Mouse (Mus musculus): ENCODE data around the gene Myo1e. TPM values are rescaled to one million over a fixed set of nuclear protein-coding genes. Genes with fewer than 3 reads are reported as not detected.
"Not testable (repeated sequence)": the region's sequence is repeated elsewhere in the genome, so short reads cannot be mapped to it uniquely, and the experiment has no call there.

Myo1e gene
- polyA plus RNA-seq, 1 experiment from 2014 or later: 5.3 TPM

DNA sequence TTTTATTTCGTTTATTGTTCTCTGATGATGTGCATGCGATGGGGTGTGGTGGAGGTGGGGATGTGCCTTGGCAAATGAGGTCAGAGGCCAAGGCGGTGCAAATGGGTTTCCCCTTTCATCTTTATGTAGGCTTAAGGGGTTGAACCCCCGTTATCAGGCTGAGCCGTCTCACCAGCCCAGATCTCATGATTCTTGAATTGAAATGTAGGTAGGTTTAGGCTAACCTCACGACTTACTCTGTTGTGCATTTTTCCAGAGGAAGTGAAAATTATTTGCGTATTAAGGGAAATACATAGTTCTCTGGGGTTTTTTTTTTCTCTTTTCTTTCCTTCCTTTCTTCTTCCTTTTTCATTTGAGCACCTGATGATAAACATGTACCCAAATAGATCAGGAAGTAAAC is 37.0 kb downstream of the Myo1e start:
- Histone ChIP-seq H3K36me3 (replicated peaks) (no peaks in the 10 kb centered on the region), H3K4me1 (no peaks in the 10 kb centered on the region), H3K27me3 (replicated peaks) (no peaks in the 10 kb centered on the region), H3K4me3 (no peak overlapping the region), H3K4me2 (no peak overlapping the region), H3K9ac (no peak overlapping the region), H3K27ac (no peak overlapping the region), H3K9me3 (no peaks in the 10 kb centered on the region)
- 70% methylated on average over 7 of the region's 7 CpGs for WGBS
- ATAC-seq (replicated peaks): no peak

GRCm38 (mm10) chr9:70245040-70245439 is 37.9 kb downstream of the Myo1e start:
- H3K9ac ChIP-seq: no peak overlapping the region
- H3K27ac ChIP-seq: no peak overlapping the region
- WGBS: 92% methylated on average over 9 of the region's 9 CpGs
- no peaks in the 10 kb centered on the region for H3K27me3 ChIP-seq (replicated peaks)
- no peaks in the 10 kb centered on the region for H3K36me3 ChIP-seq (replicated peaks)
- no peaks in the 10 kb centered on the region for H3K4me1 ChIP-seq
- ATAC-seq (replicated peaks): no peak
- no peak overlapping the region for H3K4me3 ChIP-seq
- no peaks in the 10 kb centered on the region for H3K9me3 ChIP-seq
- no peak overlapping the region for H3K4me2 ChIP-seq

GRCm38 (mm10) chr9:70246427-70246826 is 39.3 kb downstream of the Myo1e start:
- Histone ChIP-seq H3K4me3 (no peak overlapping the region), H3K27me3 (replicated peaks) (no peaks in the 10 kb centered on the region), H3K4me2 (no peak overlapping the region), H3K27ac (no peak overlapping the region), H3K9ac (no peak overlapping the region), H3K9me3 (no peaks in the 10 kb centered on the region), H3K4me1 (no peaks in the 10 kb centered on the region), H3K36me3 (replicated peaks) (no peaks in the 10 kb centered on the region)
- WGBS: 63% methylated on average over 10 of the region's 10 CpGs
- no peak for ATAC-seq (replicated peaks)

- no peak for ATAC-seq (replicated peaks)
- H3K9me3 ChIP-seq: no peaks in the 10 kb centered on the region
- WGBS: 90% methylated on average over 6 of the region's 6 CpGs
- H3K4me2 ChIP-seq: no peak overlapping the region
- H3K4me3 ChIP-seq: no peak overlapping the region
- H3K27me3 ChIP-seq (replicated peaks): no peaks in the 10 kb centered on the region
- H3K4me1 ChIP-seq: no peaks in the 10 kb centered on the region
- no peak overlapping the region for H3K27ac ChIP-seq
- H3K36me3 ChIP-seq (replicated peaks): no peaks in the 10 kb centered on the region
- H3K9ac ChIP-seq: no peak overlapping the region
Observed at GRCm38 (mm10) chr9:70248046-70248445, 40.9 kb downstream of the Myo1e start.

- Histone ChIP-seq H3K4me1 (no peaks in the 10 kb centered on the region), H3K27me3 (replicated peaks) (no peaks in the 10 kb centered on the region), H3K9ac (no peak overlapping the region), H3K9me3 (no peaks in the 10 kb centered on the region), H3K4me2 (no peak overlapping the region), H3K4me3 (no peak overlapping the region), H3K36me3 (replicated peaks) (no peaks in the 10 kb centered on the region), H3K27ac (no peak overlapping the region)
- no peak for ATAC-seq (replicated peaks)
- WGBS: 92% methylated on average over 4 of the region's 4 CpGs
Observed at GRCm38 (mm10) chr9:70248826-70249225, 41.7 kb downstream of the Myo1e start.

DNA sequence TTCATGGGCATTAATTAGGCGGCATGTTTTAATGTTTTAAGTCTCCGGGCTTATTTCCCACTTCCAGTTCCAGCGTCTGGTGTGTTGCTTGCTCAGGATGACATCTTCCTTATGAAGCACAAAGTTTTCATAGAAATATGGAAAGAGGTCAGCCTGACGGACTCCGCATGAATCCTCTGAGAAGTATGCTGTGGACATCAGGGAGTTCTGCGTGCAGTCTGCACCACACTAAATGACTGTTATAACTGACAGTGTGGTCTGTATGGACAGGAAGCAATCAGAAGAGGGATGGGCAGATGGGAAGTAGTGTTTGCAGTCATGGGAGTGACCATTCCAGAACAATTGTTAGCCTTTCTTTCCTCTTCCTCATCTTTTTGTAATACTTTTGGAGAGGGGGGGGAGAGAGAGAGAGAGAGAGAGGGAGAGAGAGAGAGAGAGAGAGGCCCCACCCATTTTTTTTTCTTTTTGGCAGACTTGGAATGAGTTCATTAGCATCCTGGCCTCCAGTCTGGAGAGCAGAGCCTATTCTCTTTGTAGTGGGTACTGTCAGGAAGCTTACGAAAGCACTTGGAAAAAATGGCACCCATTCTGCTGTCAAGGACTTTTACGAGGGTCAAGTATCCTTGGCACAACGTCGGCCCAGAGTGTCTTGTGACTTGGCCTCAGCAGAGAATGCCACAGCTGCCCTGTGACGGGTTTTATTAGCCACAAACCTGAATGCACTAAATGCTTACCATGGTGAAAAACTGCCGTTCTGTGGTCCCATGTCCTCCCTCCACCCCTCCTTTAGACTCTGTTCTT is 42.9 kb downstream of the Myo1e start:
- no peak for ATAC-seq (replicated peaks)
- 64% methylated on average over 12 of the region's 12 CpGs for WGBS

DNA sequence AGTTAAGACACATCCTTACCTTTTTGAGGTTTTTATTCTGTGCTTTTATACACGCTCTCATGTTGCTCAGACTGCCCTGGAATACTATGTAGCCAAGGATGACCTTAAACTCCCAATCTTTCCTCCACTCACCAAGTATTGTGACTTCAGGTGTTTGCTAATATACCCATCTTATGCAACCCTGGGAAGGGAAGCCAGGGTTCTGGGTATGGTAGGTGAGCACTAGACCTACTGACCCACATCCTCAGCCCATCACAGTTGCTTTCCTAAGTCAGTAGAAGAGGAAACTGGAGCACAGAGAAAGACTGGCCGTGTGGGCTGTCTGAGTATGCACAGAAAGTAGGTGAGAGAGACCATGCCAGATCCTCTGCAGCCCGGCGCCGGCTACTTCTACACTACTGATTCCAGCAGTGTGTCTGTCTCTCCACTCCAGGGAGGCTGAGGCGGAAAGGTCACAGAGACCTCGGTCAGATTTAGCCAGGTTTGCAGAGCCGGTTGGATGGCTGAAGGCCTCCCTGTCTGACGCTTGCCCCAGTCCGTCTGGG is 44.4 kb downstream of the Myo1e start:
- no peak for ATAC-seq (replicated peaks)

More for the DNA sequence above, 42.9 kb downstream of the Myo1e start:
- no peaks in the 10 kb centered on the region for H3K9me3 ChIP-seq
- no peak overlapping the region for H3K9ac ChIP-seq
- H3K4me3 ChIP-seq: no peak overlapping the region
- H3K4me1 ChIP-seq: no peaks in the 10 kb centered on the region
- H3K27ac ChIP-seq: no peak overlapping the region
- no peaks in the 10 kb centered on the region for H3K27me3 ChIP-seq (replicated peaks)
- no peak overlapping the region for H3K4me2 ChIP-seq
- no peaks in the 10 kb centered on the region for H3K36me3 ChIP-seq (replicated peaks)

GRCm38 (mm10) chr9:70253016-70253415 is 45.9 kb downstream of the Myo1e start:
- no peak overlapping the region for H3K4me3 ChIP-seq
- no peak overlapping the region for H3K4me2 ChIP-seq
- ATAC-seq (replicated peaks): no peak
- H3K9ac ChIP-seq: no peak overlapping the region
- H3K4me1 ChIP-seq: no peaks in the 10 kb centered on the region
- no peaks in the 10 kb centered on the region for H3K27me3 ChIP-seq (replicated peaks)
- WGBS: 90% methylated on average over 1 of the region's 1 CpGs
- no peaks in the 10 kb centered on the region for H3K36me3 ChIP-seq (replicated peaks)
- no peaks in the 10 kb centered on the region for H3K9me3 ChIP-seq
- no peak overlapping the region for H3K27ac ChIP-seq

More for the DNA sequence above, 44.4 kb downstream of the Myo1e start:
- Histone ChIP-seq H3K4me3 (no peak overlapping the region), H3K4me2 (no peak overlapping the region), H3K27ac (no peak overlapping the region), H3K27me3 (replicated peaks) (no peaks in the 10 kb centered on the region), H3K9ac (no peak overlapping the region), H3K9me3 (no peaks in the 10 kb centered on the region), H3K36me3 (replicated peaks) (no peaks in the 10 kb centered on the region), H3K4me1 (no peaks in the 10 kb centered on the region)
- 90% methylated on average over 10 of the region's 10 CpGs for WGBS

DNA sequence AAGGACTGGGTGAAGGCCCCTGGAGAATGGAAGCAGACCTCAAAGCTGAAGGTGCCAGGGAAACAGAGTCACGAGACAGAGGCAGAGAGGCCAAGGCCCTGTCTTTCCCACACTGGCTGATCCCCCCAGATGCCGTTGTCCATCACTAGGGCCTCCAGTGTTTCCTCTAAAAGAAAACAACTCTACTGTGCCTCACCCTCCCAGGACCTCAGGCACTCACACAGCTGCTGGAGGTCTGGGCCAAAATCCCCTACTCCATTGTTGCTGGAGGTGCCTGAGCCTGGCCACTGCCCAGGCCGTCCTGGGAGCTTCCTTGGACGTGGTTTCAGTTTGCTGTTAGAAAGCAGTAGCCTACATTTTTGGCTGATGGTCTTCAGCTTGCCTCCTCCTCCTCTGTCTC is 47.9 kb downstream of the Myo1e start:
- WGBS: 78% methylated on average over 4 of the region's 4 CpGs
- Histone ChIP-seq H3K36me3 (replicated peaks) (no peaks in the 10 kb centered on the region), H3K9ac (no peak overlapping the region), H3K9me3 (no peaks in the 10 kb centered on the region), H3K4me1 (no peaks in the 10 kb centered on the region), H3K4me2 (no peak overlapping the region), H3K27ac (no peak overlapping the region), H3K27me3 (replicated peaks) (no peaks in the 10 kb centered on the region), H3K4me3 (no peak overlapping the region)
- ATAC-seq (replicated peaks): no peak

GRCm38 (mm10) chr9:70256027-70256426 is 48.9 kb downstream of the Myo1e start:
- H3K27ac ChIP-seq; H3K4me1 ChIP-seq; H3K4me3 ChIP-seq; ATAC-seq (replicated peaks); H3K4me2 ChIP-seq; H3K9me3 ChIP-seq; H3K36me3 ChIP-seq (replicated peaks); H3K27me3 ChIP-seq (replicated peaks); H3K9ac ChIP-seq: not testable (repeated sequence)
- WGBS: 94% methylated on average over 7 of the region's 7 CpGs

GRCm38 (mm10) chr9:70257289-70258101 is 50.3 kb downstream of the Myo1e start:
- Histone ChIP-seq H3K4me2 (no peak overlapping the region), H3K27me3 (replicated peaks) (no peaks in the 10 kb centered on the region), H3K27ac (no peak overlapping the region), H3K9me3 (no peaks in the 10 kb centered on the region), H3K4me3 (no peak overlapping the region), H3K4me1 (no peaks in the 10 kb centered on the region), H3K9ac (no peak overlapping the region), H3K36me3 (replicated peaks) (no peaks in the 10 kb centered on the region)
- 65% methylated on average over 13 of the region's 13 CpGs for WGBS
- no peak for ATAC-seq (replicated peaks)

GRCm38 (mm10) chr9:70260324-70260841 is 53.2 kb downstream of the Myo1e start:
- no peak overlapping the region for H3K9ac ChIP-seq
- H3K4me1 ChIP-seq: peaks cover 6% of the 10 kb centered on the region; the same call in 1 of the 2 replicates
- no peaks in the 10 kb centered on the region for H3K27me3 ChIP-seq (replicated peaks)
- no peak overlapping the region for H3K4me3 ChIP-seq
- H3K27ac ChIP-seq: no peak overlapping the region
- no peaks in the 10 kb centered on the region for H3K9me3 ChIP-seq
- no peak overlapping the region for H3K4me2 ChIP-seq
- no peaks in the 10 kb centered on the region for H3K36me3 ChIP-seq (replicated peaks)
- WGBS: 54% methylated on average over 9 of the region's 9 CpGs
- ATAC-seq (replicated peaks): no peak

Measured in midbrain, embryonic 15.5 days (tissue).